Mouse (Mus musculus): Measurements from ENCODE around the gene Cubn. TPM values are rescaled to one million over a fixed set of nuclear protein-coding genes. Genes with fewer than 3 reads are reported as not detected.

The Cubn gene
- polyA plus RNA-seq, 1 experiment from 2014 or later: 0.29 TPM

- DNase-seq (ENCODE audit: low spot score): no peak
- H3K27ac ChIP-seq (ENCODE audit: low read depth, low read length): no peak overlapping the region
- H3K4me1 ChIP-seq (ENCODE audit: control insufficient read depth, insufficient read depth, low read length): peaks cover 3% of the 10 kb centered on the region; the same call in 1 of the 2 replicates
- H3K27me3 ChIP-seq (ENCODE audit: control insufficient read depth, insufficient read depth, low read length): no peaks in the 10 kb centered on the region
- H3K9me3 ChIP-seq (ENCODE audit: control insufficient read depth, low read length): no peaks in the 10 kb centered on the region
- H3K9ac ChIP-seq (ENCODE audit: low read length): no peak overlapping the region
- ATAC-seq (ENCODE audit: insufficient read depth, low FRiP score, low TSS enrichment): no peak
- H3K4me2 ChIP-seq (ENCODE audit: low read depth): no peak overlapping the region
- no peaks in the 10 kb centered on the region for H3K36me3 ChIP-seq (ENCODE audit: control insufficient read depth, insufficient read depth, low read length)
- WGBS: 78% methylated on average over 7 of the region's 7 CpGs
- H3K4me3 ChIP-seq (ENCODE audit: low read depth, low read length): no peak overlapping the region
Observed at GRCm38 (mm10) chr2:13499196-13499595, 7.6 kb upstream of the Cubn start.

- Histone ChIP-seq H3K27ac (ENCODE audit: low read depth, low read length) (no peak overlapping the region), H3K36me3 (ENCODE audit: control insufficient read depth, insufficient read depth, low read length) (no peaks in the 10 kb centered on the region), H3K4me3 (ENCODE audit: low read depth, low read length) (no peak overlapping the region), H3K9ac (ENCODE audit: low read length) (no peak overlapping the region), H3K4me2 (ENCODE audit: low read depth) (no peak overlapping the region), H3K27me3 (ENCODE audit: control insufficient read depth, insufficient read depth, low read length) (no peaks in the 10 kb centered on the region), H3K4me1 (ENCODE audit: control insufficient read depth, insufficient read depth, low read length) (no peaks in the 10 kb centered on the region), H3K9me3 (ENCODE audit: control insufficient read depth, low read length) (no peaks in the 10 kb centered on the region)
- ATAC-seq (ENCODE audit: insufficient read depth, low FRiP score, low TSS enrichment) (no peak), DNase-seq (ENCODE audit: low spot score) (no peak)
- WGBS: 82% methylated on average over 2 of the region's 2 CpGs
Observed at GRCm38 (mm10) chr2:13496087-13496486, 4.5 kb upstream of the Cubn start.

- WGBS: 83% methylated on average over 4 of the region's 4 CpGs
- no peaks in the 10 kb centered on the region for H3K9me3 ChIP-seq (ENCODE audit: control insufficient read depth, low read length)
- DNase-seq (ENCODE audit: low spot score) (no peak), ATAC-seq (ENCODE audit: insufficient read depth, low FRiP score, low TSS enrichment) (no peak)
- H3K4me1 ChIP-seq (ENCODE audit: control insufficient read depth, insufficient read depth, low read length): no peaks in the 10 kb centered on the region
- H3K4me3 ChIP-seq (ENCODE audit: low read depth, low read length): no peak overlapping the region
- H3K4me2 ChIP-seq (ENCODE audit: low read depth): no peak overlapping the region
- H3K27ac ChIP-seq (ENCODE audit: low read depth, low read length): no peak overlapping the region
- no peaks in the 10 kb centered on the region for H3K36me3 ChIP-seq (ENCODE audit: control insufficient read depth, insufficient read depth, low read length)
- H3K27me3 ChIP-seq (ENCODE audit: control insufficient read depth, insufficient read depth, low read length): no peaks in the 10 kb centered on the region
- H3K9ac ChIP-seq (ENCODE audit: low read length): no peak overlapping the region
Observed at GRCm38 (mm10) chr2:13492927-13493326, 1.3 kb upstream of the Cubn start.

- no peaks in the 10 kb centered on the region for H3K9me3 ChIP-seq (ENCODE audit: control insufficient read depth, low read length)
- H3K27me3 ChIP-seq (ENCODE audit: control insufficient read depth, insufficient read depth, low read length): no peaks in the 10 kb centered on the region
- H3K4me2 ChIP-seq (ENCODE audit: low read depth): no peak overlapping the region
- 81% methylated on average over 2 of the region's 2 CpGs for WGBS
- H3K4me3 ChIP-seq (ENCODE audit: low read depth, low read length): no peak overlapping the region
- H3K27ac ChIP-seq (ENCODE audit: low read depth, low read length): no peak overlapping the region
- no peak for ATAC-seq (ENCODE audit: insufficient read depth, low FRiP score, low TSS enrichment)
- no peaks in the 10 kb centered on the region for H3K4me1 ChIP-seq (ENCODE audit: control insufficient read depth, insufficient read depth, low read length)
- no peak for DNase-seq (ENCODE audit: low spot score)
- no peak overlapping the region for H3K9ac ChIP-seq (ENCODE audit: low read length)
- H3K36me3 ChIP-seq (ENCODE audit: control insufficient read depth, insufficient read depth, low read length): no peaks in the 10 kb centered on the region
Observed at GRCm38 (mm10) chr2:13490480-13490879, 1.1 kb downstream of the Cubn start.

GRCm38 (mm10) chr2:13486470-13486869 lies 5.1 kb downstream of the Cubn start:
- no peak overlapping the region for H3K4me3 ChIP-seq (ENCODE audit: low read depth, low read length)
- no peaks in the 10 kb centered on the region for H3K27me3 ChIP-seq (ENCODE audit: control insufficient read depth, insufficient read depth, low read length)
- H3K9ac ChIP-seq (ENCODE audit: low read length): no peak overlapping the region
- WGBS: 87% methylated on average over 8 of the region's 8 CpGs
- no peaks in the 10 kb centered on the region for H3K36me3 ChIP-seq (ENCODE audit: control insufficient read depth, insufficient read depth, low read length)
- DNase-seq (ENCODE audit: low spot score) (no peak), ATAC-seq (ENCODE audit: insufficient read depth, low FRiP score, low TSS enrichment) (no peak)
- no peaks in the 10 kb centered on the region for H3K9me3 ChIP-seq (ENCODE audit: control insufficient read depth, low read length)
- H3K4me1 ChIP-seq (ENCODE audit: control insufficient read depth, insufficient read depth, low read length): no peaks in the 10 kb centered on the region
- no peak overlapping the region for H3K4me2 ChIP-seq (ENCODE audit: low read depth)
- H3K27ac ChIP-seq (ENCODE audit: low read depth, low read length): no peak overlapping the region

GRCm38 (mm10) chr2:13484566-13484965 lies 7.0 kb downstream of the Cubn start:
- no peak overlapping the region for H3K4me3 ChIP-seq (ENCODE audit: low read depth, low read length)
- H3K4me1 ChIP-seq (ENCODE audit: control insufficient read depth, insufficient read depth, low read length): no peaks in the 10 kb centered on the region
- H3K9me3 ChIP-seq (ENCODE audit: control insufficient read depth, low read length): no peaks in the 10 kb centered on the region
- H3K27ac ChIP-seq (ENCODE audit: low read depth, low read length): no peak overlapping the region
- no peak overlapping the region for H3K4me2 ChIP-seq (ENCODE audit: low read depth)
- H3K9ac ChIP-seq (ENCODE audit: low read length): no peak overlapping the region
- DNase-seq (ENCODE audit: low spot score) (no peak), ATAC-seq (ENCODE audit: insufficient read depth, low FRiP score, low TSS enrichment) (no peak)
- WGBS: 93% methylated on average over 3 of the region's 3 CpGs
- no peaks in the 10 kb centered on the region for H3K27me3 ChIP-seq (ENCODE audit: control insufficient read depth, insufficient read depth, low read length)
- no peaks in the 10 kb centered on the region for H3K36me3 ChIP-seq (ENCODE audit: control insufficient read depth, insufficient read depth, low read length)

GRCm38 (mm10) chr2:13480744-13481143 lies 10.9 kb downstream of the Cubn start:
- Histone ChIP-seq H3K36me3 (ENCODE audit: control insufficient read depth, insufficient read depth, low read length) (no peaks in the 10 kb centered on the region), H3K27ac (ENCODE audit: low read depth, low read length) (no peak overlapping the region), H3K4me1 (ENCODE audit: control insufficient read depth, insufficient read depth, low read length) (no peaks in the 10 kb centered on the region), H3K9ac (ENCODE audit: low read length) (no peak overlapping the region), H3K4me3 (ENCODE audit: low read depth, low read length) (no peak overlapping the region), H3K9me3 (ENCODE audit: control insufficient read depth, low read length) (no peaks in the 10 kb centered on the region), H3K4me2 (ENCODE audit: low read depth) (no peak overlapping the region), H3K27me3 (ENCODE audit: control insufficient read depth, insufficient read depth, low read length) (no peaks in the 10 kb centered on the region)
- ATAC-seq (ENCODE audit: insufficient read depth, low FRiP score, low TSS enrichment) (no peak), DNase-seq (ENCODE audit: low spot score) (no peak)
- WGBS: 91% methylated on average over 2 of the region's 2 CpGs

GRCm38 (mm10) chr2:13479165-13479564 lies 12.4 kb downstream of the Cubn start:
- no peaks in the 10 kb centered on the region for H3K36me3 ChIP-seq (ENCODE audit: control insufficient read depth, insufficient read depth, low read length)
- DNase-seq (ENCODE audit: low spot score) (no peak), ATAC-seq (ENCODE audit: insufficient read depth, low FRiP score, low TSS enrichment) (no peak)
- H3K4me1 ChIP-seq (ENCODE audit: control insufficient read depth, insufficient read depth, low read length): no peaks in the 10 kb centered on the region
- no peak overlapping the region for H3K4me3 ChIP-seq (ENCODE audit: low read depth, low read length)
- no peak overlapping the region for H3K9ac ChIP-seq (ENCODE audit: low read length)
- WGBS: 82% methylated on average over 7 of the region's 7 CpGs
- no peak overlapping the region for H3K27ac ChIP-seq (ENCODE audit: low read depth, low read length)
- no peaks in the 10 kb centered on the region for H3K9me3 ChIP-seq (ENCODE audit: control insufficient read depth, low read length)
- no peaks in the 10 kb centered on the region for H3K27me3 ChIP-seq (ENCODE audit: control insufficient read depth, insufficient read depth, low read length)
- no peak overlapping the region for H3K4me2 ChIP-seq (ENCODE audit: low read depth)

- no peaks in the 10 kb centered on the region for H3K36me3 ChIP-seq (ENCODE audit: control insufficient read depth, insufficient read depth, low read length)
- no peaks in the 10 kb centered on the region for H3K4me1 ChIP-seq (ENCODE audit: control insufficient read depth, insufficient read depth, low read length)
- DNase-seq (ENCODE audit: low spot score) (no peak), ATAC-seq (ENCODE audit: insufficient read depth, low FRiP score, low TSS enrichment) (no peak)
- 91% methylated on average over 3 of the region's 3 CpGs for WGBS
- H3K9me3 ChIP-seq (ENCODE audit: control insufficient read depth, low read length): no peaks in the 10 kb centered on the region
- no peaks in the 10 kb centered on the region for H3K27me3 ChIP-seq (ENCODE audit: control insufficient read depth, insufficient read depth, low read length)
- H3K4me3 ChIP-seq (ENCODE audit: low read depth, low read length): no peak overlapping the region
- no peak overlapping the region for H3K27ac ChIP-seq (ENCODE audit: low read depth, low read length)
- no peak overlapping the region for H3K9ac ChIP-seq (ENCODE audit: low read length)
- H3K4me2 ChIP-seq (ENCODE audit: low read depth): no peak overlapping the region
Observed at GRCm38 (mm10) chr2:13470108-13470507, 21.5 kb downstream of the Cubn start.

All from neural tube, embryonic 11.5 days (tissue).